Mouse (Mus musculus): ENCODE data around the gene Gramd1c. TPM values are rescaled to one million over a fixed set of nuclear protein-coding genes. Genes with fewer than 3 reads are reported as not detected.

Gramd1c gene
- polyA plus RNA-seq, 1 experiment: 1.9 TPM

DNA sequence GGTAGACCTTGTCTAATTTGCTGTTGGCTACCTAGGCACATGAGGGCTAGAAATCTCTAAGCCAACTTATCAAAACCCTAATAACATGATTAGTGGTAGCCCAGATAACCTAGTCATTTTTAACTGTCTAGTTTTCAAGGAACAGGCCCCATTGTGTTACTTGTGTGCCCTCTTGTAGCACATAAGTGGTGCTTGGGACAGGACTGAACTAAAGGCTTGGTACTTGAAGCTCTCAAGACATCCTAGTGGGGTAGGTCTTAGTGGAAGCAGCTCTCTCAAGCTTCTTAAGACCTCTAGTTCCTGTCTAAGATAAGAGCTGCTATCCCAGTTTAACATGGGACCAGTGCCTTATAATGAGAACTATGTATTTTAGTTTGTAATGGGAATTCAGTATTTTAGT lies 132.6 kb downstream of the Gramd1c start:
- TF ChIP-seq POLR2A (IDR thresholded peaks at IDR 0.05; ENCODE audit: borderline replicate concordance, extremely low read depth, insufficient read depth, insufficient read length, poor library complexity, severe bottlenecking) (no peak), CTCF (IDR thresholded peaks at IDR 0.05; ENCODE audit: borderline replicate concordance, extremely low read depth, insufficient read depth, insufficient read length) (no peak)

More for the DNA sequence above, 132.6 kb downstream of the Gramd1c start:
- DNase-seq (ENCODE audit: low read depth): no peak

Other genes with a start within 250 kb of the Gramd1c start
- 2.1 and 3.5 TPM in 2 replicates for gene Ccdc191, start 173.5 kb downstream of the Gramd1c start, polyA plus RNA-seq (2012; rRNA removed)
- gene Qtrt2, start 136.5 kb downstream of the Gramd1c start, polyA plus RNA-seq (2012; rRNA removed): 39.0 and 51.1 TPM in 2 replicates
- 2.5 and 3.6 TPM in 2 replicates for gene Zdhhc23, start 83.6 kb downstream of the Gramd1c start, polyA plus RNA-seq (2012; rRNA removed)
- 75.6 and 84.2 TPM in 2 replicates for gene Atp6v1a, start 76.4 kb upstream of the Gramd1c start, polyA plus RNA-seq (2012; rRNA removed)
- 19.0 and 25.1 TPM in 2 replicates for gene Naa50, start 76.5 kb upstream of the Gramd1c start, polyA plus RNA-seq (2012; rRNA removed)
- 8.7 and 11.6 TPM in 2 replicates for gene Usf3, start 109.9 kb upstream of the Gramd1c start, polyA plus RNA-seq (2012; rRNA removed)

Measured in brain, embryonic 14.5 days (tissue).